Mouse (Mus musculus) layer of hippocampus, adult 18-20 months (tissue): ENCODE data around the gene Mgam. TPM values are rescaled to one million over a fixed set of nuclear protein-coding genes. Genes with fewer than 3 reads are reported as not detected.
"Not testable (repeated sequence)": the region's sequence is repeated elsewhere in the genome, so short reads cannot be mapped to it uniquely, and the experiment has no call there.

Experiments
- DNase-seq, 2 experiments: peaks; one replicate each; pipeline ENCODE4 v3.0.0; 2022; ENCODE audit warnings: low spot score in 2 of 2
- long read RNA-seq: library from polyadenylated mRNA; stranded (forward); transcript quantifications from one replicate; pipeline ENCODE4 v2.0.0, GENCODE M21; 2021
- total RNA-seq, 2 experiments: library from RNA; stranded (reverse); gene quantifications; 2 replicates each; pipeline ENCODE4 v1.2.3; 2021

The Mgam gene
- not detected for total RNA-seq
- long read RNA-seq, result 0 reads

- DNase-seq, result no peak
These were observed at the start of gene Mgam for GRCm38 (mm10) chr6:40628406-40629000. TSS of gene Mgam (plus strand) at chr6:40628831.

GRCm38 (mm10) chr6:40584336-40584735, 44.3 kb upstream of the Mgam start:
- no peak for DNase-seq

GRCm38 (mm10) chr6:40585645-40586044, 43.0 kb upstream of the Mgam start, which contains the start of gene Clec5a:
TSS of gene Clec5a (minus strand) at chr6:40585821.
- no peak for DNase-seq

GRCm38 (mm10) chr6:40588346-40588745, 40.3 kb upstream of the Mgam start:
- no peak for DNase-seq

- no peak for DNase-seq
These were observed 33.7 kb upstream of the Mgam start for GRCm38 (mm10) chr6:40594804-40595550.

GRCm38 (mm10) chr6:40598546-40598945, 30.1 kb upstream of the Mgam start:
- DNase-seq, result not testable (repeated sequence)

- peak; percentile 63 to 81 for DNase-seq
These were observed 21.2 kb upstream of the Mgam start for GRCm38 (mm10) chr6:40607431-40607830.

GRCm38 (mm10) chr6:40610244-40610643, 18.4 kb upstream of the Mgam start:
- peak; percentile 45 to 76 for DNase-seq

GRCm38 (mm10) chr6:40613260-40613852, 15.3 kb upstream of the Mgam start, which contains the start of gene Tas2r138:
TSS of gene Tas2r138 (minus strand) at chr6:40613310.
- DNase-seq, result no peak

- peak; percentile 16 to 71 for DNase-seq
These were observed 10.7 kb upstream of the Mgam start for GRCm38 (mm10) chr6:40617965-40618364.

GRCm38 (mm10) chr6:40626111-40626510, 2.5 kb upstream of the Mgam start:
- DNase-seq, result no peak

GRCm38 (mm10) chr6:40634640-40635071, 6.0 kb downstream of the Mgam start:
- DNase-seq, result no peak

- DNase-seq, result no peak
These were observed 6.9 kb downstream of the Mgam start for GRCm38 (mm10) chr6:40635559-40635958.

- DNase-seq, result no peak
These were observed 9.1 kb downstream of the Mgam start for GRCm38 (mm10) chr6:40637755-40638154.

- DNase-seq, result no peak
These were observed 12.3 kb downstream of the Mgam start for GRCm38 (mm10) chr6:40640710-40641538.

GRCm38 (mm10) chr6:40645701-40646100, 17.1 kb downstream of the Mgam start:
- no peak for DNase-seq

GRCm38 (mm10) chr6:40650953-40651352, 22.3 kb downstream of the Mgam start:
- DNase-seq, result no peak

- DNase-seq, result no peak
These were observed 32.3 kb downstream of the Mgam start for GRCm38 (mm10) chr6:40660930-40661329.

GRCm38 (mm10) chr6:40689180-40689579, 60.5 kb downstream of the Mgam start:
- DNase-seq, result peak; percentile 26 to 76

- DNase-seq, result not testable (repeated sequence)
These were observed 63.4 kb downstream of the Mgam start for GRCm38 (mm10) chr6:40692007-40692406.

- DNase-seq, result not testable (repeated sequence)
These were observed 84.9 kb downstream of the Mgam start for GRCm38 (mm10) chr6:40713494-40713893.
